Mouse (Mus musculus) spleen, postnatal 10 days (tissue): ENCODE data around the gene Sult6b2.

ENCODE experiments used
- DNase-seq, 2 experiments: peaks; one replicate each; pipeline ENCODE4 v3.0.0; 2021 to 2022; ENCODE audit warnings: low spot score in 2 of 2

The Sult6b2 gene

DNA sequence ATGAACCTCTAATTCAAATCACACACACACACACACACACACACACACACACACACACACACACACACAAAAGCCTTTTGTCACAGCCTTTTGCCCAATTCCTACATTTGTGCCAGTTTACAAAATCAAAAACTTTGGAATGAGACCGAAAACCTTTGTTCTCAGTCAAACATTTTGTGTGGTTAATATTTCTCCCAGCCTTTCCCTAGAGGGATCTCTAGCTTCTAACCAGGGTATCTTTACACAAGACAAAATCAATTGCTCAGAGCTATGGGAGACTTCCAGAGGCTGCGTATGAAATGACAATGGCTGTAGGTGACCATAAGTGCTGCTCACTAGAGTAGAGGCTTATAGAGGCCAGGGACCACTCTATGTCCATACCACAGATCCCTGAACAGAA, 66.1 kb downstream of the Sult6b2 start:
- DNase-seq: no peak

DNA sequence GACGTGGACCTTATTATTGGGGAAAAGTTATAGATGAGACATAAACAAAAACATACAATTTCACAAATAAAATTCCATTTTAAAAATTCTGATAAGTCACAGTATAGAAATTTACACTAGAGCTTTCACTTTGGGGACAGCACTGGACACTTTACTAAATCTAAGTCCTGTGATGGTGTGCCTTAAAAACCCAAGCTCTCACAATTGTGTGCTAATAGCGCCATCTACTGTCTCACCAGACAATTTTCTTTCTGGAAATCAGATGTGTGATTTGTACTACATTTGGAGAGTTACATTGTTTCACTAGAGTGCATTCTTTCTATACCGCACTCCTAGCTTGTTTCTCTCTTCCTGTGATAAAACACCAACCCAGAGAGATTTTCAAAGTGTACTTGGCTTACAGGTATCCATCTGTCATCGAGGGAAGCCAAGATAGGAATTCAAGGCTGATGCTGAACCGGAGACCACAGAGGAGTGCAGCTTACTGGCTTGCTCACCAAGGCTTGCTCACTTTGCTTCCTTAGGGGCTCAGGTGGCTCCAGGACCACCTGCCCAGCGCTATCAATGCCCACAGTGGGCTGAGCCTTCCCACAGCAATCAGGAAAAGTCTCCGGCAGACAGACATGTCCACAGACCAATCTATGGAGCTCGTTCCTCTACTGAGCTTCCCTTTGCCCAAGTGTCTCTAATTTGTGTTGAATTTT, 68.8 kb downstream of the Sult6b2 start:
- no peak for DNase-seq
